Mouse (Mus musculus): Measurements from ENCODE around the gene Abhd18. TPM values are rescaled to one million over a fixed set of nuclear protein-coding genes. Genes with fewer than 3 reads are reported as not detected.
A peak's percentile ranks its signal among the peaks of the same experiment; 100 is the strongest.

Abhd18 gene
- total RNA-seq, 2 experiments from 2014 or later = 9.8 to 10.4 TPM

DNA sequence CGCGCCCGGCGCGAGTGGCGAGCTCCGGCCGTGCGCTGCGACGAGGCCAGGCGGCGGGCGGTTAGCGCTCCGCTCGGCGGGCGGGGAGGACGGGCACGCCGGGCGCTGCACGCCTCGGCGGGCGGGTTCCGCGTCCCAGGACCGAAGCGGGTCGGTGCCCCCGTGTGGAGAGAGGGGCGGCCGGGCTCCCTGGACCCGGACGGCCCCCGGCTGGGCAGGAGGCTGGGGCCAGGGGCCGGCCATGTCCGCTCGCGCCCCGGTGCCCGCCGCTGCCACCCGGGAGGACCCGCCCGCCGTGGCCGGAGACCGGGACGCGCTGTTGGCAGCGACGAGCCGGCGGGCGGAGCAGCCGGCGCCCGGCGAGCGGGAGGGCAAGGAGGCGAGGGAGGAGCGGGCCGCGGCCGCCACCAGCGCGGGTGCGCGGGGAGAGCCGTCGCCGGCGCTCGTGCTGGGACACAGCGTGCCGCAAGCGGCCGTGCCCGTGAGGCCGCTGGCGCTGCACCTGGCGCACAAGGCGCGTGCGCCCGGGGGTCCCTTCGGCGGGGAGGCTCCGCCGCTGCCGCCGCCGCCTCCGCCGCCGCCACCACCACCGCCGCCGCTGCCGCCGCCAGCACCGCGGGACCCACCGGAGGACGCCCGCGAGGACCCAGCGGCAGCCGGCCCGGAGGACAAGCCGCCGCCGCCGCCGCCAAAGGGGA, 103.3 kb downstream of the Abhd18 start:
- peak; percentile 7 to 21 for DNase-seq (ENCODE audit: low spot score in 2 of 2)

DNA sequence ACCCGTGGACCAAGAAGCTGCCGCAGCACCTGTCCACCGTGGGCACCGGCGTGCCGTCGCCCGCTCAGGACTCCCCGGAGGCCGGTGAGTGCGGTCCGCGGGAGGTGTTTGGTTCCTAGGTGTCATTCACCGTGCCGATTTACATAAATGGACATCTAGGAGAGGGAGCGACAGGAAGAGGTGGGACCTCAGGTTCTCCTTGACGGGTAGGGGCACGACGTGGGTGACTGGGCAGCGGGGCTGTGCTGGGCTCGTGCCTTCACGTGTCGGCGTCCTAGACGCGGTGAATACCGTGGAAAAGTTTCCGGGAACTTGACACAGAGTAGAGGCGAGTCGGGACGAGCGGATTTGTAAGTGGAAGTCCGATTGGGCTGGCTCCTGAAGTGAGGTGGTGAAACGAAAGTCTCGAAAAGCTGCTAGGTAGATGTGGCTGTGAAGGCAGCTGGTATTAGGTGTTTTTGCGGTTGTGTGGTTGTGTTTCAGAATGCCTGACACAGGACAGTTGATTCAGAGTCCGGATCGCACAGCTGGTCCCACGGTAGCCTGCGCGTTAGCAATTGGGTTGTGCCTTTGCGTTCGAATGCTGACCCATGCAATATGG, 103.9 kb downstream of the Abhd18 start:
- peak; percentile 12 to 32 for DNase-seq (ENCODE audit: low spot score in 2 of 2)

DNA sequence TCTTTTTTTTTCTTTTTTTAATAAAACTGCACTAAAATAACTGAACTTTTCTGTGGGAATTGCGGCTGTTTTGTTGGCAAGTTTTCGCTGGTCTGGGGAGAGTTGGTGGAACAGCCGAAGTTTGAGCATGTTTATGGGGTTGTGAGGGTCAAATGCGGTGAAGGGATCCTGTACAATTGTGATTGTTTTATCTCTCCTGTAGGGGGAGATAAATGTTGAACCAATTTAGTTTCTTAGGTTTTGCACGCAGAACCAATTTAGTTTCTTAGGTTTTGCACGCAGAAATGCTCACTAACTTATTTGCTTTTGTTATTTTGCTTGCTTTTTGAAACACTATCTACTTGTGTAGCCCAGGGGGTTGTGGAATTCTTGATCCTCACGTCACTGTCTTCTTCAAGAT, 104.6 kb downstream of the Abhd18 start:
- no peak for DNase-seq (ENCODE audit: low spot score in 2 of 2)

DNA sequence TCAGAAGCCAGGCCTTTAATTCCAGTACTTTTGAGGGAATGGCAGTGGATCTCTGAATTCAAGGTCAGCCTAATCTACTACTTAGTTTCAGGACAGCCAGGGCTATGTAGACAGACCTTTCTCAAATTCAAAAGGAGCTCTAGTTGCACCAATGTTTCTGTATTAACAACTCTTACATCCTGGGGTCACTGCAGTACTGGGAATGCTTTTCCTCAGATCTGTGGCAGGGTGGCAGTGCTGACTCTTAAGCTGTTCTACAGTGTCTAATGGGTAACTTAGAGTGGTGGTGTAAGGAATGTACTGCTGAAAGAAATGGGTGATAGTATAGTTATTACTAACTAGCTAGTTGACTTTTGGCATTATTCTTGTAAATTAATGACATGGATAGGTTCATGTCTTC, 105.8 kb downstream of the Abhd18 start:
- no peak for DNase-seq (ENCODE audit: low spot score in 2 of 2)

DNA sequence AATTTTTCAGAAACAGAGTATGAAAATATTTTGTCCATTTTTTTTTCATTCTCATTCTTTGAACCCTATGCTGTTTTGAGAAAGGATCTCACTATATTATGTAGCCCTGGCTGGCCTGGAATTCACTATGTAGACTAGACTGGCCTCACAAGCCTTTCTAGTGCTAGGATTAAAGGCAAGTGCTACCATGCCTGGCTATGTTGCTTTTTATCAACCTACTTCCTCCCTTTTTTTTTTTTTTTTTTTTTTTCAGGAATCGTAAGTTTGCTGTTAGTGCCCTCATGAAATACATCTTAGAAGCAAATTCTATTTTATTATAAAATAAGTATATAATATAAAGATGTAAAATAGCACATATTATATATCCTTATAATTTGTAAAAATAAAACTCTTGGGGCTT, 108.0 kb downstream of the Abhd18 start:
- DNase-seq (ENCODE audit: low spot score in 2 of 2) = no peak

DNA sequence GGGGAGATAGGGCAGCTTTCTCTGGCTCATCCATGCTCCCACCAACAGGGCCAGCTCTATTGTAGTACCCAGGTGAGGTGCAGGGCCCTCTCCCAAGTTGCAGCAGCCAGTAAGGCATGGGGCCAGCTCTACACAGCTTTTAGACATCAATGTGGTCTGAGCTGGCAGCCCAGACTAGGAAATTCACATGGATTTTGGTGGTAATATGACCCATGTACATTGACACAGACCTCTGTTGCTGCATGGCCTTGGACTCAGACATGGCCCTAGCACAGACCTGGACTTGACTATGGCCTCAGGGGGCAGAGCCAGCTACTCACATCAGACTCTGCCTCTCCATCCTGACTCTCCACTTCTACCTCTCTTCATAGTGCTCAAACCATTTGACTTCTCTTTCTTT, 112.1 kb downstream of the Abhd18 start:
- DNase-seq (ENCODE audit: low spot score in 2 of 2) = no peak

DNA sequence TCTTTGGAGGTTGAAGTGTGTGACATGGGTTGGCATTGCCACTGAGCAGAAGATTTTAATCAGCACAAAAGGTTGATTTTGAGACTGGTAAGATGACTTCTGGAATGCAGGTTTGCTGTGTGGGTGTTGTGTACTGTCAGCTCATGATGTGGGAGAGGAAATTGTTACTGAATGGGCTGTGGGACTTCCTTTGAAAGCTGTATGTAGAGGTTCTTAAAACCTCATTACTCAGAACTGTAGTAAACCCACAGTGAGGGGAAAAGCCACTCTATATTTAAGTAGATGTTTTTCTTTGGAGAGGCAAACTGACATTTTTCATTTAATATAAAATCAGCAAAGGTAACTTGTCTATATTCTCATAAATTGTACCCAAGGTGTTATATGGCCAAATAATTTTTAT, 134.0 kb downstream of the Abhd18 start:
- no peak for DNase-seq (ENCODE audit: low spot score in 2 of 2)

DNA sequence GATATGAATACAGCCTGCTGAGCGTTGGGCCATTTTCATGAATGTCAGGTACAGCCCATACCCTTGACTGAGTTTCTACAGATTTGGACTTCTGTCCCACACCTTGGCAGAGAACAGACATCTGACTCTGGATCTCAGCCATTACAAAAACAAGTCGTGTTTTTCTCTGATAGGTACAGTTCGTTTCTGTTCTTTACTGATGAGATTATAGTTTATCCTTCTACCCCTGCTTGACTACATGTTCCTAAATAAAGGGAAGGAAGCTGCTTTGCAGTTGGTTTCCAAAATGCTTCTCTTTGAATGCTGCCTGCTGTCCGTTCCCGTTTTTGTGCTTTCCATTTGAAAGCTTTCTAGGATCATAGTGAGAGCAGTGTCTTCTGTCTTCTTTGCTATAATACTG, 140.8 kb downstream of the Abhd18 start:
- no peak for DNase-seq (ENCODE audit: low spot score in 2 of 2)

Other genes starting within 250 kb of the Abhd18 start
- gene Slc25a31, start 138.1 kb upstream of the Abhd18 start, total RNA-seq (2021) = under 1 TPM in 1 of 2 experiments, not detected in 1; 0.14 TPM
- gene Hspa4l, start 102.5 kb upstream of the Abhd18 start, total RNA-seq (2021) = 10 to 100 TPM; 21.2 to 24.6 TPM
- 10 to 100 TPM; 17.1 to 23.8 TPM for gene Plk4, start 47.0 kb upstream of the Abhd18 start, total RNA-seq (2021)
- 10 to 100 TPM; 17.7 to 18.6 TPM for gene Mfsd8, start 84 bp upstream of the Abhd18 start, total RNA-seq (2021)
- not detected for gene 1700034I23Rik, start 55.6 kb downstream of the Abhd18 start, total RNA-seq (2021)
- gene Larp1b, start 102.9 kb downstream of the Abhd18 start, total RNA-seq (2021) = 10 to 100 TPM; 21.0 to 23.1 TPM
- gene Pgrmc2, start 236.1 kb downstream of the Abhd18 start, total RNA-seq (2021) = 10 to 100 TPM; 43.9 to 45.5 TPM